Mouse (Mus musculus): ENCODE measurements around the gene Il15ra.

Gene Il15ra

DNA sequence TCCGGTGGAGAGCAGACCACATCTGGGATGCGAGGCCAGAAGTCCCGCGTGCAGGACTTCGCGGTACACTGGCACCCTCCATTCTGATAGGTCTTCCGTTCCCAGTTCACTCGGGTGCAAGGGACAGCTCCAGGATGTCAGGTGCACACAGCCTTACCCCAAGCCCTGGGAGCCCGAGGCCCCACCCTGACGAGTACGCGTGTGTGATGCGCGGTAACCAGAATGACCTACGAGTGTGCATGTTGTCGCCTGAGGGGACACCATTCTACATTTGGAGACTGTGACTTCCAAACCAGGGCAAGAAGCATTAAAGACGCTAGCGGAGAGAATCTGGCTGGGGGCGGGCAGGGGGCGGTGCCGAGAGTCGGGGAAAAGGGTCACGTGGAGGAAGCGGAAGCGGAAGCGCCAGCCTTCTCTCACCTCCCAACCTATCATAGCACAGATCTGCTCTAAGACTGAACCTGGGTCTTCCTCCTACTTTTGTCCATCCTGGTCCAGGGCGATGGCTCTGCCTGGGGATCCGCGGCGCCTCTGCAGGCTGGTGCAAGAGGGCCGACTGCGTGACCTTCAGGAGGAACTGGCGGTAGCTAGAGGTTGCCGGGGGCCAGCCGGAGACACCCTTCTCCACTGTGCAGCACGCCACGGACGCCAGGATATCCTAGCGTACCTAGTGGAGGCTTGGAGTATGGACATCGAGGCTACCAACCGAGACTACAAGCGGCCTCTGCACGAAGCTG lies 73.2 kb downstream of the Il15ra start:
- peak; percentile 79 to 86 for DNase-seq
